Mouse (Mus musculus) kidney, adult 9 months (tissue): Measurements from ENCODE around the gene Nucks1.
"Not testable (repeated sequence)": the region's sequence is repeated elsewhere in the genome, so short reads cannot be mapped to it uniquely, and the experiment has no call there.

Source experiments
- DNase-seq: peaks from one replicate; pipeline ENCODE4 v3.0.0; 2022

The Nucks1 gene

GRCm38 (mm10) chr1:131910001-131910648 is at the start of gene Nucks1:
Gene Nucks1 (plus strand): TSS chr1:131910534.
- peak; percentile 100 for DNase-seq

DNA sequence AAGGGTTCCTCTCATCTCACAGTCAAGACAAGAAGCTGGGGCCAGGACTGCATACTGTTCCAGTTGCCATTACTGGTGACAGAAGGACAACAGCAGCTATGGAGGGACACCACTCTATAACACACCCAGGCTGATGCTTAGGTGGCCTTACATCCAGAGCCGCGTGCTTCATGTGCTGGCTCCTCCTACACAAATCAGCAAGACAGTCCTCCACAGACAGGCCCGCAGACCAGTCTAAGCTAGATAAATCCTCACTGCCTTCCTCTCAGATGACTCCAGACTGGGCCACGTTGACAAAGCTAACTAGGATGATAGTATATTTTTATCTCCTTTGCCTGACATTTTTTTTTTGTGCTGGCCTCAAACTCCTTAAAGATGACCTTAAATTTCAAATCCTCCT is 48.5 kb upstream of the Nucks1 start:
- DNase-seq: no peak

DNA sequence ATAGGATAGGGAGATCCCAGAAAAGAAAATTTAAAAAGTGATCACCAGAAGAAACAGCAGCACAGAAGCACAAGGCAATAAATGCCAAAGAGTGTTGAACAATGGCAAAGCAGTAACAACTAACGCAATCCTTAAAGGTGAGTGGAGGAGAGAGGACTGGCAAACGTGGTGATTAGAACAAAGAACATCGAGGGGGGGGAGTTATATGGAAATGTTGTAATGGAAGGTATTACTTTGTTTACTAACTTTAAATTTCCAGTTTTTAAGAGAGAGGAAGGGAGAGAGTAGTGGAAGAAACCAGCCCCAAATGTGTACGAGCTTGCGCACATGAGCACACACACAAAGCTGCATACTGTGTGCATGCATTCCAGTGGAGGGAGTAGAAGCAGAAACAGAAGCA is 44.7 kb upstream of the Nucks1 start:
- no peak for DNase-seq

DNA sequence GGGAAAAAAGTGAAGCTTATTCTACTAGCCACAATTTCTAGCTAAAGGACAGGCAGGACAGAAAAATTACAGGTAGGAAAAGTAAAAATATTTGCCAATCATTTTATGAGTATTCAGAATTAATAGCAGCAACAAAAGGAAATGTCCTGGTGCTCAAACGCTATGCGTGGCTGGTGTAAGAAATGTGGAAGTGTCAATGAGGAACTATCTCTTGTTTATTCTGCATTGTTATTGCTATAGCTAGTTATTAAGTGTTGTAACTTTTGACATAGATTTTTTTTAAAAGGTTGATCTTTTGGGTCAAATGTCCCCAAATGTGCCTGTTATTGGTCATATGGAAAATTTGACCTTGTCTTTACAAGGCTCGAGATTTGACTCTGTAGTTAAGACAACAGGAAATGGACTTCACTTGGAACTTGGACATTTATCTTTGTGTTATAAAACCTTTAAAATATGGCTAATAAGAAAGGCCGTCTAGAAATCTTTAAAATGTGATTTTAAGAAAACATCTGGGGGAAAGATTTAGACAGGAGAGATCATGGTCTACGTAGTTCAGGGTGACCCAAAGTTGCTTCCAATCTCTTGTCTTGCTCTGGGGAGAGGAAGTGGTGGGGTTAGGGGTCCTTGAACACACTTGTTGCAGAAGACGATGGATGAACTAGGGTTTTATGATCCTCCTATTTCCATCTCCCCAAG is 43.9 kb upstream of the Nucks1 start:
- DNase-seq: no peak

DNA sequence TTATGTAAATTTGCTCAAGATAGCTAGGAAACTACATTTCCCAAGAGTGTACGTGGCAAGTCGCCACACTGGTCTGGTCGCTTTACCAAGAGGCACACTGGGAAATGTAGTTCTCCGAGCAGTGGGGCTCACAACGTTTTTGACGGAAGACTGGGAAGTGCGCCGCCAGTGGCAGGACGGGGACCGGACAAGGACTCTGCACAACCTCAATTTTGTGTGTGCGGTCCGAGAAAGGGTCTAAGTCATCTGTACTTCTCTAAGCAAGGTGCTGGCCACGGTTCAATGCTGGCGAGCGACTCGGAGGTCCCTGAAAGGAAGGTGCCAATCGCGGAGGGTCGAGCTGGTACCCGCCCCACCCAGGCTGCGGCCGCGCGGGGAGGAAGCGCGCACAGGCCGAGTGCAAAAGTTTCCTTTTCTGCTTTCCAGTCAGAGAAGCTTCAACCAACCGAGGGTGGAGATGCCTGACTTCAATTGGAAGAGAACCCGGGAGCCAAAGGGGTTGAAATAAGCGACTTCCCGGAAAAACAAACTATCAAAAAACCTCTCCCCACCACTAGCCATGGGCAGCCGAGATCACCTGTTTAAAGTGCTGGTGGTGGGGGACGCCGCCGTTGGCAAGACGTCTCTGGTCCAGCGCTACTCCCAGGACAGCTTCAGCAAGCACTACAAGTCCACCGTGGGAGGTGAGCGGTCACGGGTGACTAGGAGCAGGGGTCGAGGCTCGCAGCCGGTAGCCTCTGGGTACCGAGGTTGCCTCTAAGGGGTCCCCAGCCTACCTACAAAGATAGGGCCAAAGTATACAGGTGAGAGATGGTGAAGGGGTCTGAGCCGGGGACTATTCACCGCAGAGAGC is 43.0 kb upstream of the Nucks1 start, which contains the start of gene Rab29:
Gene Rab29 (plus strand): TSS at position 132 of the 853 bp plus-strand sequence.
- DNase-seq: peak; percentile 96

- peak; percentile 14 for DNase-seq
Measured at GRCm38 (mm10) chr1:131867946-131868290, 42.4 kb upstream of the Nucks1 start.

GRCm38 (mm10) chr1:131869561-131869960 is 40.8 kb upstream of the Nucks1 start:
- no peak for DNase-seq

- DNase-seq: no peak
Measured at GRCm38 (mm10) chr1:131872856-131873255, 37.5 kb upstream of the Nucks1 start.

DNA sequence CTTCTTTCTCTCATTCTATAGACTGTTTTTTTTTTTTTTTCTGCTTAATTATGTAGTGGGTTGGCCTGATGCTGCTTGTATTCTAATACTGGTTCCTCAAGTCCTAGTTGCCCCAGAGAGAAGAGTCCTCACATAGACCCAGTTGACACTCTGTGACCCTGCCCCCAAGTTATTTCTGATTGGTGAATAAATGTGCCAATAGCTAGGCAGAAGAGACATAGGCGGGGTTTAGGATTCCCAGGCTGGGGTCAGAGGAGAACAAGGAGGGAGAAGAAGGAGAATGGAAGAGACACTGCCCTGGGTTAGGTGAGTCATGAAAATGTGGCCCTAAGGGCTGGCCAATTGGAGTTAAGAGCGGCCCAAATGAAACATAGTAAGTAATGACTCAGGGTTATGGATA is 30.5 kb upstream of the Nucks1 start:
- DNase-seq: no peak

- peak; percentile 42 for DNase-seq
Measured at GRCm38 (mm10) chr1:131882787-131883186, 27.5 kb upstream of the Nucks1 start.

DNA sequence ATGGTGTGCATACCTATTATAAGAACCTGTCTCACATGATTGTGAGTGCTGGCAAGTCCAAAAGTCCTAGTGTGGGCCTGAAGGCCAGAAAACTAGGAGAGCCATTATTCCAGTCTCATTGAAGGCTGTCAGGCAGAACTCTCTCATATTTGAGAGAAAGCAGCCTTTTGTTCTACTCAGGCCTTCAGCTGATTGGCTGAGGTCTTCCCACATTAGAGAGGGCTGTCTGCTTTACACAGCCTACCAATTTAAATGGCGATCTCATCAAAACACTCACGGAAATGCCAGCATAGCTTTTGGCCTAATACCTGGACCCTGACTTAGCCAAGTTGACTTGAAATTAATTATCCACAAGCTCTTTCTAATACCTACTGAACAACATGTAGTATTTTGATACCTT is 24.2 kb upstream of the Nucks1 start:
- no peak for DNase-seq

DNA sequence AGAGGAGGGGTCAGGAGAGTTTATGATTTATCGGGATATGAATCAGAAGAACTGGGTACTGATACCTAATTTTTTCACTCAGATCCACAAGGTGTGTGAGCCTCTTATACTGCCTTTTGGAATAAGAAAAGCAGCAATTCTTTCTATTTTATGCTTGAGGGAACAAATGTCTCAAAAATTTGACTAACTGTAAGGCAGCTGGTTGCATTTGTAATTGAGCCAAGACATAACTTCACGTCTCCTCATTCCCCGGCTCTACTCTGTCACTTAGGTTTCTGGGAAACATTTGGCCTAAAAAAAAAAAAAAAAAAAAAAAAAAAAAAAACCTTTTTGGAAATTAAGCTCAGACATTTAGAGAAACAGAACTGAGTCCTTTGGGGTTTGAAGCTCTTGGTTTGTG is 23.7 kb upstream of the Nucks1 start:
- DNase-seq: no peak

DNA sequence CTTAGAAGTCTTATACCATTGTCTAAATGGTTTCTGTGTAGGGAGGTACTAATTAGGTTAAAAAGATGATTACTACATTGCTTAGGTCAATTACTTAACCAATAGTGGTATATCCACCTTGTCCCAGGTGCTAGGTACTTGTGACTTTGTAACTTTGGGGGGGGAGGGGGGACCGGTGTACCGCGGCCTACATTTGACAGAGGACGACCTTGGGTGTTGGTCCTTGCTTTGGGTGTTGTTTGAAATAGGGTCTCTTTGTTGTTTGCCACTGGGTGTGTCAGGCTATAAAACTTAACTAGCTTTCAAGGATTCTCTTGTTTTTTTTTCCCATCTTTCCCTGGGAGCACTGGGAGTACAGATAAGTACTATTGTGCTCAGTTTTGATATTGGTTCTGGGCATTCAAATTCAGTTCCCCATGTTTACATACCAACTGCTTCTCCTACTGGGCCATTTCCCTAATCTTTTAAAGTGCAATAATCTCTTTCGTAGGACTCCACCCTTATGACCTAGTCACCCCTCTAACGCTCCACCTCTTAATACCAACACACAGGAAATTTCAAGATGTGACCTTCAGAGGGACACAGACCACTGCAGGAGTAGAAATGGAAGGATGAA is 20.2 kb upstream of the Nucks1 start:
- no peak for DNase-seq

- DNase-seq: no peak
Measured at GRCm38 (mm10) chr1:131891436-131891835, 18.9 kb upstream of the Nucks1 start.

- DNase-seq: no peak
Measured at GRCm38 (mm10) chr1:131902679-131903078, 7.7 kb upstream of the Nucks1 start.

GRCm38 (mm10) chr1:131903251-131903650 is 7.1 kb upstream of the Nucks1 start:
- DNase-seq: no peak

GRCm38 (mm10) chr1:131905497-131905896 is 4.8 kb upstream of the Nucks1 start:
- DNase-seq: no peak

DNA sequence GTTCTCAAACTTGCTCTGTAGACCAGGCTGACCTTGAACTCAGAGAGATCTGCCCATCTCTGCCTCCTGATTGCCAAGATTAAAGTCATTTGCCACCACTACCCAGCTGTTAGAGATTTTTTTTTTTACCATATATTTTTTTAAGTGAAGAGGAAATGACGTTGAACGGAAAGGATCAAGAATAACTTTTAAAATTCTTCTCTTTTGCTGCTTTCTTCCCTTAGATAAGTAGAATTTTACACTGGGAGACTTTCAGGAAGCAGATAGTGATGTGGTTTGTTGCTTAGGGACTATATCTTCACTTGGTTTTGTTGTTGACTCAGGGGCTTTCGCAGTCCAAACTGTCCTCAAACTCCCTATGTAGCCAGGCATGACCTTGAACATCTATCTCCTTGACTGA is 1.9 kb upstream of the Nucks1 start:
- DNase-seq: no peak

DNA sequence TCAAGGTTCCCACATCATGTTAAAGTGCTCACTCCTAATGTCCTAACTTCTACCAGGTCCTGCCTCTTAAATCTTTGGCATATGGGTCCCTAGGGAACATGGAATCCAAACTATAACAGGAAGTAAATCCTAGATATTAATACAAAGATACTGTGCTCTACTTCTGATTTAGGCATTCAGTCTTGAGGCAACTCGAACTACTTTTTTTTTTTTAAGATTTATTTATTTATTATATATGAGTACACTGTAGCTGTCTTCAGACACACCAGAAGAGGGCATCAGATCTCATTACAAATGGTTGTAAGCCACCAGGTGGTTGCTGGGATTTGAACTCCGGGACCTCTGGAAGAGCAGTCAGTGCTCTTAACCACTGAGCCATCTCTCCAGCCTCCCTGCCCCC is 1.1 kb upstream of the Nucks1 start:
- DNase-seq: not testable (repeated sequence)

GRCm38 (mm10) chr1:131910674-131911558 is 582 bp downstream of the Nucks1 start:
- peak; percentile 86 for DNase-seq

DNA sequence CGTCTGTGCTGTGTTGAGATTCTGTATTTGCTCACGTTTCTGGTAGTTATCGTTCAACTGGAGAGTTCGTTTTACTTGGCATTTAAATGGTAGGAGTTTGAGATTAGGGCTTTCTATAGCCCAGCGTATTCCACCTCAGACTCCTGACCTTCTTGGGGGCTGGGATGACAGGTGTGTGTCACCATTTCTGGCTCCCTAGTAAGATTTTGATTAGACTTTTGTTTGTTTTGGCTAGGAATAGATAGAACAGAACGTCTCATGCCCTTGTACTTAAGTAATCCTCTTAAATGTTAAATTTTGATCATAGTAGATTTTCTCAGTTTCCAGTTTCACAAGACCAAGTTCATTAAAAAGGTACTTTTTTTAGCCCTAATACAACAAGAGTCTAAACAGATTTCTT is 7.3 kb downstream of the Nucks1 start:
- no peak for DNase-seq

DNA sequence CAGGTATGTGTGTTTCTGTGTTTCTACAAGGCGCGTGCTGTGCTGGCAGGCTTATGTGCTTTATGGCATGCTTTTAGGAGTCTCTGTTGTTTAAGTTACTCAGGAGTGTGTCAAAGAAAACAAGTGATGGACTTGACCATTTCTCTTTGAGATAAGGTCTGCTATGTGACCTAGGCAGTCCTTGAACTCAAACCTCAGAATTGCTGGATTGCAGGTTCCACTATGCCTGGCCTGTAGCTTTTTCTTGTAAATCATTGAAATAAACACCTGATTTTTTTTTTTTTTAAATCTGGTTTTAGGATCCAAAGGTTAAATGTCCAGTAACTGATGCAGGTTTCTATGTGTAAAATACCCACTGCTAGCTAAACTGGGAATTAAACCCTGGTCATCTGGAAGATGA is 8.7 kb downstream of the Nucks1 start:
- DNase-seq: peak; percentile 55
